Comparison of ENCODE assay signal across 24 mouse cellular contexts in the genomic region with DNA sequence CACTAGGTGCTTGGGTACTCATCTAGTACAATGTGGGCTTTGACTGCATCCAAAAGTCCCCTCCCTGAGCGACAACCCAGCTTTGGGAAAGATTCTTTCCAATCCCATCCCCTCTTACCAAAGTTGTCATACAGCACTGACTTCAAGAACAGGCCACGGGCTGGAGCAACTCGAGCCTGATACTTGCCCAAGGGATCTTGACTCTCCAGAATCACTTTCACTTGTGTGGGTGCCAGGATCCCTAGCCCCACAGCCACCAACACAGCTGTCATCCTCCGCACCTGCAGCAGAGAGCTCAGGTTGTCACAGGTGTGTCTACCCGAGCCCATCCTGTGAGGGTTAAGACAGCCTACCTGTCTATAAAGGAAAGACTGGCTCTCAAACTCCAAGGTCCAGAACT. TPM values are rescaled to one million over a fixed set of nuclear protein-coding genes. Genes with fewer than 3 reads are reported as not detected.
A peak's percentile ranks its signal among the peaks of the same experiment; 100 is the strongest.
DNase-seq lines count a peak whose midpoint lies in the region; ATAC-seq and TF ChIP-seq lines count a peak whose summit lies in the region.
"Had no signal": no experiment of that assay in that cellular context is flagged by ENCODE, and none has a peak within 500 bp of the region (broad histone marks: within the 10 kb centered on the region; RNA-seq: fewer than 3 reads in every experiment).

No protein-coding gene starts in this region.

- H3K36me3 ChIP-seq in heart, adult 2 months (ENCODE audit: control insufficient read depth, insufficient read depth, low read length) = no peaks in the 10 kb centered on the region; the same call in 1 of the 2 replicates
- peaks cover 44% of the 10 kb centered on the region for H3K36me3 ChIP-seq in midbrain, postnatal 0 days (ENCODE audit: insufficient read depth, low read length)
- peaks cover 60% of the 10 kb centered on the region for H3K36me3 ChIP-seq in midbrain, embryonic 10.5 days
- peaks cover 58% of the 10 kb centered on the region for H3K36me3 ChIP-seq in embryonic facial prominence, embryonic 10.5 days (replicated peaks)

- H3K79me2 ChIP-seq in heart, adult 2 months (replicated peaks; ENCODE audit: control insufficient read depth, insufficient read depth, low read length) = peaks cover 10% of the 10 kb centered on the region; the same call in 1 of the 2 replicates

- TF ChIP-seq POLR2A in heart, adult 2 months (IDR thresholded peaks at IDR 0.05; ENCODE audit: insufficient read depth, low read depth, low read length) = no peak

- WGBS in heart, adult 2 months = 88% methylated on average over 5 of the region's 5 CpGs
- whole genome bisulfite sequencing in midbrain, postnatal 0 days = 90% methylated on average over 5 of the region's 5 CpGs
- 88% methylated on average over 5 of the region's 5 CpGs for WGBS in midbrain, embryonic 10.5 days
- 84% methylated on average over 5 of the region's 5 CpGs for whole genome bisulfite sequencing in embryonic facial prominence, embryonic 10.5 days

- TF ChIP-seq CTCF in heart, adult 2 months (IDR thresholded peaks at IDR 0.05) = no peak
- TF ChIP-seq CTCF in midbrain, postnatal 0 days (IDR thresholded peaks at IDR 0.05) = no peak

- TF ChIP-seq EP300 in heart, adult 2 months (IDR thresholded peaks at IDR 0.05; ENCODE audit: insufficient read depth, low read depth, low read length) = no peak

- H3K4me3 ChIP-seq in heart, adult 2 months = no peak overlapping the region
- H3K4me3 ChIP-seq in midbrain, postnatal 0 days (ENCODE audit: low read depth, low read length) = no peak overlapping the region
- H3K4me3 ChIP-seq in midbrain, embryonic 10.5 days = no peak overlapping the region
- peak overlapping the region; percentile 96; the same call in 1 of the 2 replicates for H3K4me3 ChIP-seq in embryonic facial prominence, embryonic 10.5 days
- H3K4me3 ChIP-seq: heart, embryonic 15.5 days; left cerebral cortex, adult 2 months; liver, embryonic 15.5 days; midbrain, embryonic 15.5 days; neural tube, embryonic 12.5 days had no signal

- no peaks in the 10 kb centered on the region for H3K27me3 ChIP-seq in heart, adult 2 months (ENCODE audit: control insufficient read depth, insufficient read depth, low read length)
- no peaks in the 10 kb centered on the region for H3K27me3 ChIP-seq in midbrain, postnatal 0 days (ENCODE audit: insufficient read depth, low read length)
- H3K27me3 ChIP-seq in midbrain, embryonic 10.5 days (ENCODE audit: low read depth, poor library complexity, severe bottlenecking) = no peaks in the 10 kb centered on the region
- H3K27me3 ChIP-seq in embryonic facial prominence, embryonic 10.5 days (replicated peaks; ENCODE audit: low read depth, poor library complexity, severe bottlenecking) = no peaks in the 10 kb centered on the region
- H3K27me3 ChIP-seq: forebrain, embryonic 13.5 days; heart, embryonic 15.5 days; kidney, embryonic 15.5 days; limb, embryonic 12.5 days; liver, embryonic 15.5 days; midbrain, embryonic 15.5 days; neural tube, embryonic 12.5 days had no signal

- no peak for ATAC-seq in midbrain, postnatal 0 days (ENCODE audit: low FRiP score)
- ATAC-seq: CD4-positive, CD25-positive, alpha-beta regulatory T cell, adult 4 months; forebrain, embryonic 13.5 days; hindbrain, embryonic 16.5 days; midbrain, embryonic 15.5 days had no signal

- no peak overlapping the region for H3K4me2 ChIP-seq in midbrain, postnatal 0 days (ENCODE audit: low read depth, low read length, poor library complexity, severe bottlenecking)
- H3K4me2 ChIP-seq: limb, embryonic 12.5 days; midbrain, embryonic 15.5 days had no signal

- no peak overlapping the region for H3K27ac ChIP-seq in heart, adult 2 months
- no peak overlapping the region for H3K27ac ChIP-seq in midbrain, postnatal 0 days (ENCODE audit: low read depth, low read length)
- H3K27ac ChIP-seq in midbrain, embryonic 10.5 days (replicated peaks) = no peak overlapping the region
- H3K27ac ChIP-seq in embryonic facial prominence, embryonic 10.5 days (replicated peaks) = no peak overlapping the region
- H3K27ac ChIP-seq: forebrain, embryonic 13.5 days; heart, embryonic 15.5 days; kidney, embryonic 15.5 days; left cerebral cortex, adult 2 months; limb, embryonic 12.5 days; liver, embryonic 15.5 days; midbrain, embryonic 15.5 days; neural tube, embryonic 12.5 days; stomach, postnatal 0 days had no signal

- H3K9me3 ChIP-seq in midbrain, postnatal 0 days (ENCODE audit: low read length) = no peaks in the 10 kb centered on the region
- no peaks in the 10 kb centered on the region for H3K9me3 ChIP-seq in midbrain, embryonic 10.5 days (replicated peaks)
- H3K9me3 ChIP-seq in embryonic facial prominence, embryonic 10.5 days = no peaks in the 10 kb centered on the region
- H3K9me3 ChIP-seq: forebrain, embryonic 13.5 days; heart, embryonic 15.5 days; kidney, embryonic 15.5 days; limb, embryonic 12.5 days; liver, embryonic 15.5 days; midbrain, embryonic 15.5 days; neural tube, embryonic 12.5 days had no signal

- DNase-seq in cerebellum, postnatal 25 days = peak; percentile 4 to 6
- DNase-seq in cerebellum, adult 18-20 months = no peak
- DNase-seq in heart, adult 2 months = peak; percentile 1 to 15
- DNase-seq in heart, adult 8-10 months (ENCODE audit: low spot score) = no peak
- DNase-seq in midbrain, postnatal 0 days (ENCODE audit: low spot score) = no peak
- no peak for DNase-seq in midbrain, embryonic 10.5 days (ENCODE audit: low spot score)
- DNase-seq in embryonic facial prominence, embryonic 10.5 days (ENCODE audit: low spot score) = no peak
- DNase-seq: adrenal gland, postnatal 25 days; cerebellum, postnatal 10 days; kidney, adult 18-20 months; lung, embryonic 14.5 days; lung, postnatal 14 days; right cerebral cortex, postnatal 4 days had no signal

- no peak overlapping the region for H3K9ac ChIP-seq in heart, adult 2 months (ENCODE audit: low read depth, low read length)
- H3K9ac ChIP-seq in midbrain, postnatal 0 days (replicated peaks; ENCODE audit: low read length, poor library complexity, severe bottlenecking) = 0 out of 2 replicates have a peak overlapping the region, but pooled peaks have one; percentile 3
- H3K9ac ChIP-seq: forebrain, embryonic 13.5 days; heart, embryonic 15.5 days; kidney, embryonic 15.5 days; limb, embryonic 12.5 days; liver, embryonic 15.5 days; lung, embryonic 14.5 days; midbrain, embryonic 15.5 days; neural tube, embryonic 12.5 days had no signal

- peaks cover 18% of the 10 kb centered on the region for H3K4me1 ChIP-seq in heart, adult 2 months (ENCODE audit: control insufficient read depth, insufficient read depth, low read length)
- peaks cover 15% of the 10 kb centered on the region for H3K4me1 ChIP-seq in midbrain, postnatal 0 days (ENCODE audit: insufficient read depth, low read length)
- H3K4me1 ChIP-seq in midbrain, embryonic 10.5 days = peaks cover 36% of the 10 kb centered on the region
- peaks cover 35% of the 10 kb centered on the region for H3K4me1 ChIP-seq in embryonic facial prominence, embryonic 10.5 days

- intact Hi-C loops in heart, adult 2 months (cut with DNase I) = no loop called here

RNA-seq across cellular contexts. Expression of a gene that starts 2.3 kb away (rescaled TPM):
- 10 to 100 TPM in 1 of 2 experiments, 1 to 10 TPM in 1; 9.4 to 10.1 TPM for total RNA-seq in heart, adult 2 months (2021)
- polyA plus RNA-seq in heart, adult 2 months (2012; rRNA removed) = 19.9 and 31.3 TPM in 2 replicates
- 10 to 100 TPM in 3 of 4 experiments, 1 to 10 TPM in 1; 9.6 to 11.9 (median 10.9) TPM for total RNA-seq in heart, adult 8-10 months (2022)
- 71.9 and 95.9 TPM in 2 replicates for total RNA-seq in midbrain, postnatal 0 days (2014; rRNA removed)
- 54.3 and 54.5 TPM in 2 replicates for polyA plus RNA-seq in midbrain, postnatal 0 days (2015; fragmentation: Nextera tagmentation; extraction: Ambion mirVana)
- polyA plus RNA-seq in midbrain, embryonic 10.5 days (2016; fragmentation: Nextera tagmentation; extraction: Ambion mirVana) = 50.7 and 53.4 TPM in 2 replicates
- polyA plus RNA-seq in embryonic facial prominence, embryonic 10.5 days (2016; fragmentation: Nextera tagmentation; extraction: Ambion mirVana) = 50.1 and 52.7 TPM in 2 replicates

RNA-seq across cellular contexts. Expression of a gene that starts 2.3 kb away (rescaled TPM):
- 10 to 100 TPM in 1 of 2 experiments, 1 to 10 TPM in 1; 9.7 to 11.3 TPM for total RNA-seq in heart, adult 2 months (2021)
- 19.2 and 20.0 TPM in 2 replicates for polyA plus RNA-seq in heart, adult 2 months (2012; rRNA removed)
- total RNA-seq in heart, adult 8-10 months (2022) = 10 to 100 TPM in 2 of 4 experiments, 1 to 10 TPM in 2; 9.5 to 13.8 (median 10.9) TPM
- total RNA-seq in midbrain, postnatal 0 days (2014; rRNA removed) = 82.6 and 99.3 TPM in 2 replicates
- polyA plus RNA-seq in midbrain, postnatal 0 days (2015; fragmentation: Nextera tagmentation; extraction: Ambion mirVana) = 63.3 and 64.5 TPM in 2 replicates
- polyA plus RNA-seq in midbrain, embryonic 10.5 days (2016; fragmentation: Nextera tagmentation; extraction: Ambion mirVana) = 24.3 and 38.4 TPM in 2 replicates
- polyA plus RNA-seq in embryonic facial prominence, embryonic 10.5 days (2016; fragmentation: Nextera tagmentation; extraction: Ambion mirVana) = 24.1 and 28.0 TPM in 2 replicates

RNA-seq across cellular contexts. Expression of a gene that starts 20.0 kb away (rescaled TPM):
- total RNA-seq in heart, adult 2 months (2021) = 10 to 100 TPM; 15.3 to 17.4 TPM
- polyA plus RNA-seq in heart, adult 2 months (2012; rRNA removed) = 15.8 and 23.2 TPM in 2 replicates
- total RNA-seq in heart, adult 8-10 months (2022) = 10 to 100 TPM; 13.9 to 14.5 (median 14.1) TPM
- total RNA-seq in midbrain, postnatal 0 days (2014; rRNA removed) = 45.0 and 56.0 TPM in 2 replicates
- 53.6 and 56.0 TPM in 2 replicates for polyA plus RNA-seq in midbrain, postnatal 0 days (2015; fragmentation: Nextera tagmentation; extraction: Ambion mirVana)
- 114 and 116 TPM in 2 replicates for polyA plus RNA-seq in midbrain, embryonic 10.5 days (2016; fragmentation: Nextera tagmentation; extraction: Ambion mirVana)
- polyA plus RNA-seq in embryonic facial prominence, embryonic 10.5 days (2016; fragmentation: Nextera tagmentation; extraction: Ambion mirVana) = 97.9 and 109 TPM in 2 replicates

RNA-seq across cellular contexts. Expression of a gene that starts 20.1 kb away (rescaled TPM):
- total RNA-seq in heart, adult 2 months (2021) = 1 to 10 TPM; 5.1 to 6.9 TPM
- polyA plus RNA-seq in heart, adult 2 months (2012; rRNA removed) = 8.9 and 12.4 TPM in 2 replicates
- total RNA-seq in heart, adult 8-10 months (2022) = 1 to 10 TPM; 7.3 to 9.9 (median 8.6) TPM
- 35.3 and 43.7 TPM in 2 replicates for total RNA-seq in midbrain, postnatal 0 days (2014; rRNA removed)
- polyA plus RNA-seq in midbrain, postnatal 0 days (2015; fragmentation: Nextera tagmentation; extraction: Ambion mirVana) = 27.3 and 32.1 TPM in 2 replicates
- 21.6 and 24.6 TPM in 2 replicates for polyA plus RNA-seq in midbrain, embryonic 10.5 days (2016; fragmentation: Nextera tagmentation; extraction: Ambion mirVana)
- 18.6 and 19.4 TPM in 2 replicates for polyA plus RNA-seq in embryonic facial prominence, embryonic 10.5 days (2016; fragmentation: Nextera tagmentation; extraction: Ambion mirVana)

RNA-seq across cellular contexts. Expression of a gene that starts 26.2 kb away (rescaled TPM):
- total RNA-seq in heart, adult 2 months (2021) = under 1 TPM; 0.13 to 0.16 TPM
- 0.32 and 0.35 TPM in 2 replicates for polyA plus RNA-seq in heart, adult 2 months (2012; rRNA removed)
- under 1 TPM; 0.17 to 0.19 (median 0.19) TPM for total RNA-seq in heart, adult 8-10 months (2022)
- 0.38 and 1.2 TPM in 2 replicates for total RNA-seq in midbrain, postnatal 0 days (2014; rRNA removed)
- 0.12 and 0.22 TPM in 2 replicates for polyA plus RNA-seq in midbrain, postnatal 0 days (2015; fragmentation: Nextera tagmentation; extraction: Ambion mirVana)
- 0.22 and 0.41 TPM in 2 replicates for polyA plus RNA-seq in midbrain, embryonic 10.5 days (2016; fragmentation: Nextera tagmentation; extraction: Ambion mirVana)
- polyA plus RNA-seq in embryonic facial prominence, embryonic 10.5 days (2016; fragmentation: Nextera tagmentation; extraction: Ambion mirVana) = 0.29 and 0.43 TPM in 2 replicates

Comparison
In these comparisons a context has a peak if more than half of its experiments do, and no peak if none do; other contexts are left out.
1. DNase-seq: peak in cerebellum, postnatal 25 days (2 of 2) and heart, adult 2 months (2 of 2); none in cerebellum, adult 18-20 months (0 of 2), heart, adult 8-10 months (single experiment), midbrain, postnatal 0 days (single experiment), midbrain, embryonic 10.5 days (single experiment) and embryonic facial prominence, embryonic 10.5 days (single experiment).